In genomic region chr17:29716732-29717445, GRCm38 (mm10) we compare ENCODE assay signal across 8 mouse cellular contexts. TPM values are rescaled to one million over a fixed set of nuclear protein-coding genes. Genes with fewer than 3 reads are reported as not detected.
DNase-seq lines count a peak whose midpoint lies in the region; ATAC-seq and TF ChIP-seq lines count a peak whose summit lies in the region.

Gene Ccdc167 (minus strand): TSS chr17:29717044.

- WGBS in kidney, embryonic 14.5 days: 5% methylated on average over 41 of the region's 41 CpGs
- 5% methylated on average over 41 of the region's 41 CpGs for WGBS in limb, embryonic 15.5 days

- peak; percentile 99 for DNase-seq in A20 (ENCODE audit: low read depth, low spot score)
- peak; percentile 95 to 96 for DNase-seq in heart, adult 9 months (ENCODE audit: low spot score in 2 of 2)
- peak; percentile 89 to 93 for DNase-seq in monocyte, adult 2 months (ENCODE audit: low read depth in 1 of 2, low spot score in 2 of 2)
- DNase-seq in spleen, postnatal 36 days (ENCODE audit: low spot score in 2 of 2): peak; percentile 94 to 96

- H3K4me1 ChIP-seq in bone marrow macrophage, adult 2 months (ENCODE audit: control insufficient read depth, insufficient read depth, low read length): peaks cover 10% of the 10 kb centered on the region
- peaks cover 3% of the 10 kb centered on the region; the same call in 1 of the 2 replicates for H3K4me1 ChIP-seq in embryonic fibroblast, embryonic 13.5 days (ENCODE audit: control insufficient read depth, insufficient read depth, low read length)
- peaks cover 13% of the 10 kb centered on the region for H3K4me1 ChIP-seq in kidney, embryonic 14.5 days (ENCODE audit: control insufficient read depth, insufficient read depth, low read length)
- H3K4me1 ChIP-seq in limb, embryonic 15.5 days: peaks cover 22% of the 10 kb centered on the region

- peak within 1 kb of the TSS; percentile 69 for H3K9ac ChIP-seq in kidney, embryonic 14.5 days (ENCODE audit: low read depth, low read length)
- peak within 1 kb of the TSS; percentile 63 for H3K9ac ChIP-seq in limb, embryonic 15.5 days

- peak within 1 kb of the TSS; percentile 71 for H3K4me3 ChIP-seq in bone marrow macrophage, adult 2 months (ENCODE audit: insufficient read depth, low read length)
- peak within 1 kb of the TSS; percentile 51 for H3K4me3 ChIP-seq in embryonic fibroblast, embryonic 13.5 days (ENCODE audit: insufficient read depth, low read length)
- H3K4me3 ChIP-seq in kidney, embryonic 14.5 days (ENCODE audit: low read length): peak within 1 kb of the TSS; percentile 60
- H3K4me3 ChIP-seq in limb, embryonic 15.5 days: peak within 1 kb of the TSS; percentile 63

- no peaks in the 10 kb centered on the region; the same call in 1 of the 2 replicates for H3K36me3 ChIP-seq in kidney, embryonic 14.5 days (ENCODE audit: control insufficient read depth, insufficient read depth, low read length)
- H3K36me3 ChIP-seq in limb, embryonic 15.5 days: no peaks in the 10 kb centered on the region

- no peak for TF ChIP-seq CTCF in bone marrow macrophage, adult 2 months (IDR thresholded peaks at IDR 0.05; ENCODE audit: low read depth, low read length)
- no peak for TF ChIP-seq CTCF in embryonic fibroblast, embryonic 13.5 days (IDR thresholded peaks at IDR 0.05; ENCODE audit: borderline replicate concordance, insufficient read depth, low read length)

- peak; percentile 95 for ATAC-seq in kidney, embryonic 14.5 days (ENCODE audit: low FRiP score, low TSS enrichment)
- peak; percentile 92 for ATAC-seq in limb, embryonic 15.5 days (ENCODE audit: insufficient number of reproducible peaks, low FRiP score, low TSS enrichment, low read depth)

- H3K9me3 ChIP-seq in kidney, embryonic 14.5 days (ENCODE audit: control insufficient read depth, low read length): no peaks in the 10 kb centered on the region
- no peaks in the 10 kb centered on the region for H3K9me3 ChIP-seq in limb, embryonic 15.5 days

- no peak for TF ChIP-seq POLR2A in bone marrow macrophage, adult 2 months (IDR thresholded peaks at IDR 0.05; ENCODE audit: borderline replicate concordance, low read depth, low read length)
- TF ChIP-seq POLR2A in embryonic fibroblast, embryonic 13.5 days (IDR thresholded peaks at IDR 0.05; ENCODE audit: low read depth, low read length): peak; percentile 60

- no peaks in the 10 kb centered on the region for H3K27me3 ChIP-seq in kidney, embryonic 14.5 days (ENCODE audit: control insufficient read depth, insufficient read depth, low read length)
- no peaks in the 10 kb centered on the region for H3K27me3 ChIP-seq in limb, embryonic 15.5 days

- H3K4me2 ChIP-seq in kidney, embryonic 14.5 days (replicated peaks; ENCODE audit: low read depth, low read length): peak within 1 kb of the TSS; percentile 85
- peak within 1 kb of the TSS; percentile 88 for H3K4me2 ChIP-seq in limb, embryonic 15.5 days

- no peak within 1 kb of the TSS for H3K27ac ChIP-seq in bone marrow macrophage, adult 2 months (ENCODE audit: insufficient read depth, low read depth, low read length)
- no peak within 1 kb of the TSS for H3K27ac ChIP-seq in embryonic fibroblast, embryonic 13.5 days (ENCODE audit: insufficient read depth, low read length)
- H3K27ac ChIP-seq in kidney, embryonic 14.5 days (ENCODE audit: low read depth, low read length): no peak within 1 kb of the TSS
- peak within 1 kb of the TSS; percentile 61 for H3K27ac ChIP-seq in limb, embryonic 15.5 days

RNA-seq across cellular contexts. Expression of gene Ccdc167, which starts in this region (rescaled TPM):
- polyA plus RNA-seq in bone marrow macrophage, adult 2 months (2012; ENCODE audit: insufficient read depth, insufficient read length, missing spikeins): 14.5 and 16.3 TPM in 2 replicates
- 10.8 and 11.0 TPM in 2 replicates for polyA plus RNA-seq in embryonic fibroblast, embryonic 13.5 days (2011; ENCODE audit: insufficient read length, low read depth, missing spikeins)
- polyA plus RNA-seq in kidney, embryonic 14.5 days (2014; fragmentation: Nextera tagmentation; extraction: Ambion mirVana): 14.8 and 17.5 TPM in 2 replicates
- polyA plus RNA-seq in limb, embryonic 15.5 days (2015; fragmentation: Nextera tagmentation; extraction: Ambion mirVana): 10.0 and 10.7 TPM in 2 replicates
